Mouse (Mus musculus) heart, postnatal 0 days (tissue): ENCODE results near the gene 4921517D22Rik.

Experiments
- CTCF ChIP-seq: IDR thresholded peaks from 2 replicates; pipeline ENCODE4 v1.5.1; 2016; ENCODE audit warnings: antibody characterized with exemption, control low read depth, low read depth
- EP300 ChIP-seq: IDR thresholded peaks from 2 replicates; pipeline ENCODE4 v1.6.1; 2016; ENCODE audit warnings: antibody characterized with exemption, low read depth

DNA sequence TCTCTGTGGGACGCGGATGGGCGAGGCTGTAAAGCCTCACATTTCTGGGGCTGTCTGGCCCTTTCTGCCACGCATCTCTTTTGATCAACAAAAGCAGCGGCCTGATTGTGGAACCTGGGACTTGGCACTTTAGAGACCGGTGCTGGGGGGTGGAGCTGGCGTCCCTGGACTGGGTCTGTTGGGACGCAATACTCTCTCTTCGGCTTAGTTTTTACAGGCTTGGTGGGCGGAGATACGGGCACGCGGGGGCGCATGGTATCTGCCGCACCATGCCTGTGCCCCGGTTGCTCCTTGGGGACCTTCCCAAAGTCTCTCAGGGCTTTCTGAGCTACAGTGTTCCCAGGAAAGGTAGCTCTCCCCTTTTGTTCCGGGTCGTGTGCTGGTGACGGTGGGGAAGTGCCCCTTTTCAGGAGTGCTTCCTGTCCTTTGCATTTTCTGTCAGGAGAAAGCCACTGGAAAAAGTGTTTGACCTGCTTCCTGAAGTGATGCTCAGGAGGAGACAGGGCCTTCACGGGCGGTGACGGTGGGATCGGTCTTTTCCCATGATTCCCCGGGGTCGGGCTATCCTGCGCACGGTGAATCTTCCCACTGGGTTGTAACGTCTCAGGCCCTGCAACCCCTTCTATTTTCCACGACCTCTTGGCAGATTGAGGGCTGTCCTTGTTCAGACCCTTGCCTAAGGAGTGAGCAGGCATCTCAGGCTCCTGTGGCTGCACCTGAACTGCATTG lies 32.4 kb upstream of the 4921517D22Rik start:
- TF ChIP-seq CTCF (no peak), EP300 (no peak)
